Mouse (Mus musculus) skeletal muscle tissue, adult 2 months (tissue): ENCODE results near the gene Plin4.

ENCODE experiments used
- DNase-seq: peaks from one replicate; pipeline ENCODE4 v3.0.0-alpha.2; 2012; ENCODE audit warnings: low read depth, low spot score

Gene Plin4

DNA sequence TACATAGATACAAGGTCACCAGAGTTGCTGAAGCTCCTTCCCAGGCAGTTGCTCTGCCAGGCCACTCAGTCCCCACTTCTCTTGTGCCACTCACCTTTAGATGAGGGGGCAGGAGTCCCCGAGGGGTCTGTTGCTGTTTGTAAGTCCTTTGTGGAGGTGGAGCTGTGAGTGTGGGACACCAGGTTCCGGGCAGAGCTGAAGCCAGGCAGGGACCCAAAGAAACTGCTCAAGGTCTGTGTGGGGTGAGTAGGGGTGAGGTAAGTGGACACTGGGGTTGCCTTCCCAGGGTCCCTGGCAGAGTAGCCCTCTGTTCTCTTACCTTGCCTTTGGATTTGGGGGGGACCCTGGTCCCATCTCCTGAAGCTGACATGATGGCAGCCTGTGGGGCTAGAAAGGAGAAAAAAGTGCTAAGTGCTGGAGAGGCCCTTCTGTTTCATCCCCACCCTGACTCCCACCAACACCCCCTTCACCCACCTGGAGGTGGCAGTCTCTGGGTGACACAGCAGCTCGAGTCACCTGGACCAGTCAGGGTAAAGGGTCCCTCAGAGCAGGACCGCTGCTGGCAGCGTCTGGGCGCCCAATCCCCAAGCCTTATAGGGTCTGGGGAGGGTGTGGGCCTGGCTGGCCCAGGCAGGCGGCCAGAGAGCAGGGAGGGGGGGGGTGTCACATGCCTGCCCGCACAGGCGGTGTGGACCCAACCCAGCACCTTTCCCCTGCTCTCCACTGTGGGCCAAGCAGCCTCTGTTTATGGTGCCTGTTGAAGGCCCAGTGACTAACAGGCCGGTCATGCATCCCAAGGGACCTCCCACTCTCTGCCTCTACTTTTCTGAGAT, at the start of gene Plin4:
Plin4 (minus strand) TSS at position 585 of the 833 bp plus-strand sequence.
- DNase-seq = peak; percentile 95

DNA sequence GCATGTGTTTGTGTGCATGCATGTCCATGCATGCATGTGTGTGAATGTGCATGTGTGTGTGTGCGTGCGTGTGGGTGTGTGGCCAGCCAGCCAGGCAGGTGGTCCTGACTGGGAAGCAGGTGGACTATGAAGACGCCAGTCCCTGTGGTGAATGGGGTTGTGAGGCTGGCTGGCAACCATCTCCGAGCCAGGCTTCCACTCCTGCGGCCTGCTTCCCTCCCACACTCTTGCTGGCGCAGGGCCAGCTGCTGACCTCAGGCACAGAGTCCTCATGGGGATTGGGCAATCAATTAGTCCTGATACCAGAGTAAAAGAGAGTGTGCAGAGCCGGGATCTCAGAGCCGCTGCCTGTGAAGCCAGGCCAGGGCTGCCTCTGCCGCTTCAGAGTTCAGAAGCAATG, 44.0 kb upstream of the Plin4 start:
- DNase-seq = peak; percentile 65

- no peak for DNase-seq
Measured at GRCm38 (mm10) chr17:56149897-56150296, 40.3 kb upstream of the Plin4 start.

DNA sequence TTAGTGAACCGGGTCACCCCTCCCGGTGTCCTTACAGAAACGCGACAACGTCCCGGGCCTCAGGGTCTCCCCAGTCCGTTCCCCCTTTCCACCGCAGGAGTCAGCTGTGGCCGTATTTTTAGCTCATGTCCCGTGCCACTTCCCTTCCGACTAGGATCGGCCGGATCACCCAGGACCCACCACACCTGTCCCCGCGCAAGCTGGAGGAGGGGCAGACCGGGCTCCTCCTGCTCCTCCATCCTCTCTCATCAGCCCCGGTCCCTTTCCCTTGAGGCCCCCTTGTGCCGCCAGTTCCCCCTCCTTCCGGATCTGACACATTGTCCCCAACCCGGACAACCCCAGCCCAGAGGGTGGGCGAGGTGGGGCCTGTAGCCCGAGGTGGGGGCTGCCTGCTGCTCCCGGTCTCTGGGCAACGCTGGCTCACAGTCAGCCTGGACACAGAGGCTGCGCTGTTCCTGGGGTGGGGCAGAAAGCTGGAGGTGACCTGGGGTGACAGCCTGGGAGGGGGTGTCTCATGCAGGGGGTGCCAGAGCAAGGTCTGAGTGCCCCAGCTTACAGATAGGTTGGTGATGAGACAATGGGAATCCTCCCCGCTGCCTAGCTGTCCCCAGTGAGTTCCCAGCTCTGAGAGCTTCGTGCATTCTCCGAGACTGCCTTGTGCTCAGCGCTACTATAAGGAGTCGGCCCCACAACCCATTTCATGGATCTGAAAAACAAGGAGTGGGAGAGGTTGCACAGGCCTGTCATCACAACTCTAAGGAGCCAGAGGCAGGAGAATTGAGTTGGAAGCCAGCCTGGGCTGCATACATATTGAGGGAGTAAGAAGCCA, 39.4 kb upstream of the Plin4 start:
- DNase-seq = no peak

DNA sequence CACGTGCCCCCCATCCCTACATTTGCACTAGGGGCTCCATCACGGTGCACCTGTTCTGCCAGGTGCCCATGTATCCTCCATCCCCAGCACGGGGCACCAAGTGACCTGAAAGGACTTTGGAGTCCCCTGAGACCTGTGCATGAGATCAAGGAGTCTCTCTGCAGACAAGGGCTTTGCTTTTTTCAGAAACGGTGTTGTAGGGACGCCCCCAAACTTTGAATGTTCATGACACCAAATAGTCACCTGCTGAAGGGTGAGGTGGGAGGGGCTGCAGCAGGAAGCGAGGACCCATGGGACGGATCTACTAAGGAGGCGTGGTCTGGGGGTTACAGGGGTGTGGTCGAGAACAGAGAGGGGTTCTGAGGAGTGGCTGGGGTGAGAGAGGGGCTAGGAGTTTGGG, 38.7 kb upstream of the Plin4 start:
- DNase-seq = no peak

DNA sequence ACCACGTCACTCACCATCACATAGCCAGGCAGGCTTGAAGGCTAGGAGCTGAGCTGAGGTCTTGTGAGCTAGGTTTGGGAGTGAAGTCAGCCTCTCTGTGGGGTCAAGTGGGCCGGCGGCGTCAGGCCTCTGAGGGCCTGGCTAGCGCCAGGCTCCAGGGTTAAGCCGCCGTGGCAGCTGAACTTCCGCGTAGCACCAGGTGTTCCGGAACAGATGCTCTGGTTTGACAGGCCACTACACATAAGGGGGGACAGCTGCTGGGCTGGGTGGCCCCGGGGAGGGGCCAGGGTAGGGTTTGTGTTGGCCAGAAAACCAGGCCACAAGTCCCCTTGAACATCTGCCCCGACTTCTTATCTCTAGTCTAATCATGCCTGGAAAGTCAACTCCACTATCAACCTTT, 37.8 kb upstream of the Plin4 start:
- no peak for DNase-seq

- no peak for DNase-seq
Measured at GRCm38 (mm10) chr17:56146131-56146530, 36.5 kb upstream of the Plin4 start.

DNA sequence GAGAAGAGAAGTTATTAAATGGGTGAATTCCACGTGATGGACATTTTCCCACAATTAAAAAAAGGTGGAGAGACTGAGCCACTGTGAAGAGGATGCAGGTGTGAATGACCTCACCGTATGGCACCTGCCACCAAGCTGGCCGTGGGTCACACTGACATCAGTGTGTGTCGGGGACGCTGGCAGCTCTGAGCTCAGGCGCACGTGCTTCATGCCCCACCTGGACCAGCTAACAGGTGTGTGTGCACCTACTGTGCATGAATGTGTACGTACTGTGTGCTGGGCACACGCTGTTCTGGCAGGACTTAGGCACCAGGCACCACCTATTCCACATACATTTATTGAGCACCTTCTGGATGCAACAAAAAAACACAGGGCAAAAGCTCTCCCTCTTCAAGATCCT, 34.9 kb upstream of the Plin4 start:
- DNase-seq = no peak

DNA sequence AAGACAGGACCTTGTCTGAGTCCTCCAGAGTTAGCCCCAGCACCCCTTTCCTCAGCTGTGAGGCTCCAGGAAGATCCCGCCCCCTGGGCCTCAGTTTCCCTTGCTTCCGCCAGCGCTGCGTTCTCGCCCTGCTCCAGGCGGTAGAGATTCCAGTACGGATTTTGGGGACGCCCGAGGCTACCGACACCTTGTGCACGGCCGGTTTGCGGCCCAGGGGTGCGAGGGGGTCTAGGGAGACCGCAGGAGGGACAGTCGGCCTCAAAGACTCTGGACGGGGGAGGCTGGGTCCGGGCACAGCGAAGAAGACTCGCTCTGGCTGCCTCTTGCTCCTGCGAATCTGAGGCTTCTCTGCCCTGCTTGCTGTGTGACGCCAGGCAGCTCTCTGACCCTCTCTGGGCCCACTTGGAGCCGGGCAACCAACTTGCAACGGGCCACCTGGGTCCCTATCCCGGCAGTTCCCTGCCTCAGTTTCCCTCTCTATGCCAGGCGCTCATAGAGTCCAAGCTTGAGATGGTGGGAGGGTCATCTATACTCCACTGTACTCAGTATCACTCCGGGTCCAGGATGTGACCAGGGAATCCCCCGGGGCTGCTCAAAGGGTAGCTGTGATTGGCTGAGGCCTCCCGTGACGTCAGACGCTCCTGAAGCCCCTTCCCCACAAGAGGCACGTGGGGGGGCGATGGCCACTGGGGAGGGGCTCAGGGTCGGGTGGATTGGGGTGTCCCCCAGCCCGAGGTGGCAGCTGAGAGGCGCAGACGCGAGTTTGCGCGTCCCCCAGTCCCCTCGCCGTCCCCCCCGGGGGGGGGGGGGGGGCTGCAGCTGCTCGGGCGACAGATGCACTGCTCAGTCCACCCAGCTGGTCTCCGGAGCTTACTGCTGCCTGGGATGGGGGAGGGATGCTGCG, 32.4 kb upstream of the Plin4 start:
- DNase-seq = no peak

GRCm38 (mm10) chr17:56139858-56140595, 30.4 kb upstream of the Plin4 start, which contains the start of gene Sema6b:
Gene Sema6b, minus strand, starts transcription at chr17:56140343.
- no peak for DNase-seq

GRCm38 (mm10) chr17:56139355-56139754, 29.8 kb upstream of the Plin4 start:
- no peak for DNase-seq

DNA sequence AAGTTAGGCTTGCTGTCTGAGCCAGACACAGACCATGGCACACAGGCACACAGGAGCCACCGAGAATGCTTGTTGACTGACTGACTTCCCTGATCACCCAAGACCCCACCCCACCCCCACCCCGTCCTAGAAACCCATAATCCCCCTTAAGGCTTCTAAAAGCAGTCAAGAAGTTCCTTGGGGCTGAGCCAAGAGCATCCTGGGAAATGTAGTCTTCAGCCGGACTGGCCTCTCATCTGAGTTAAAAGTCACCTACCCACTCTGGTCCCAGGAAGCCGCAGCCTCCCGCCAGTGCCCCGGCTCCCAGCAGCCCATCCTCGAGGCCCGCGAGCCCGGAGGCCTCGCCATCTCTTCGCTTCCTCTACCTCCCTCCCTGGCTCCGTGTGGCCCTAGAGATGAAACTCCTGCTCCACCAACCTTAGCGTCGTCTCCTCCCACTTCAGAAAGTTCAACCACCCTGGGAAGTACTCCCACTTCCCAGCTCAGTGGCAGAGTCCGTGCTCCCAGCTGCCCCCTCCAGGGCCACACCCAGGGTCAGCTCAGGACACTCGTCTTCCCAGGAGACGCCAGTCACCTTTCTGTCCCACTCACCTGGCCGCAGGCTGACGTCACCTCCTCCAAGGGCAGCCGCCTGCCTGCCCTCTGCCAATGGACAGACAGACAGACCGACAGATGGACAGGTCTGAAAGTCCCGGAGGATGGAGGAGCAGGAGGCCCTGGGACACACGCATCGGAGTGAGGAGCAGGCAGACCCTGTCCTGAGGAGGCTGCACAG, 28.4 kb upstream of the Plin4 start:
- no peak for DNase-seq

DNA sequence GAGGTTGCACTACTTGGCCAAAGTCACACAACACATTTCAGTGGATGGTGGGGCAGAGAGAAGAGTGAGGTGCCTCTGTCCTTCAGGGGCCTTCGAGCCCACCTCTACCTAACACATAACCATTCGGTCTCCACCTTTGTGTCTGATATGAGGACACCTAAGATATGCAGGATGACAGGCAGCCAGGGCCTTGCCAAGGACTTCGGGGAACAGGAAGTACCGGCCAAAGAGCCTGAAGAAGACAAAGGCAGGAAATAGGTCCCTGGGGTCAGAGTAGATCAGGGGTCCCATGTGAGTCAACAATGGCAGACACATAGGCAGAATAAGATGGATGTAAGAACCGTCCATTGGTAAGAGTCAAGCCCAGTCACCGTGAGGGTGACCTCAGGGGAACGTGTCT, 27.0 kb upstream of the Plin4 start:
- no peak for DNase-seq

DNA sequence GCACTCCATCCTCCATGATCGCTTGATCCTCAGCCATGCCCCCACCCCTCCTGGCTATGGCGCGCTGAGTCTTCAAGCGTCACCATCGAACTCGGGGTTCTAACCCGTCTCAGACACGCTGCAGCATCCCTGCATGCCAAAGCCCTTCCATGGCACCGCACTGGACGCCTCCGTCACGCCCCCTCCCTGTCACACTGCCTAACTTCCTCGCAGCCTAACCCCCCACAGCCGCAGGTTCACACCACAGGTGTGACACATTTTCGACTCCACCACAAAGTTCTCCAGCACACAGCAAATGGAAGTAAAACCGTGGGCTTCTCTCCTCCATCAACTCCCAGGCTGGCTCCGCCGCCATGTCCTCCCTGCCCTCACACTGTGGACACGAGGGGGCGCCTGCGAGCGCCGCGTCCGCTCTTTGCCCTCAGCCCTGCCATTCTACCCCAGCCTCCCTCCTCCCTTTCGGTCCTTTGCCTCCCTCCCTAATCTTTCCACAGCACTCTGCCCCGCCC, 24.9 kb upstream of the Plin4 start:
- DNase-seq = peak; percentile 40

- peak; percentile 84 for DNase-seq
Measured at GRCm38 (mm10) chr17:56133457-56134363, 24.1 kb upstream of the Plin4 start.

- DNase-seq = no peak
Measured at GRCm38 (mm10) chr17:56132661-56133060, 23.1 kb upstream of the Plin4 start.

GRCm38 (mm10) chr17:56131814-56132213, 22.2 kb upstream of the Plin4 start:
- DNase-seq = no peak

DNA sequence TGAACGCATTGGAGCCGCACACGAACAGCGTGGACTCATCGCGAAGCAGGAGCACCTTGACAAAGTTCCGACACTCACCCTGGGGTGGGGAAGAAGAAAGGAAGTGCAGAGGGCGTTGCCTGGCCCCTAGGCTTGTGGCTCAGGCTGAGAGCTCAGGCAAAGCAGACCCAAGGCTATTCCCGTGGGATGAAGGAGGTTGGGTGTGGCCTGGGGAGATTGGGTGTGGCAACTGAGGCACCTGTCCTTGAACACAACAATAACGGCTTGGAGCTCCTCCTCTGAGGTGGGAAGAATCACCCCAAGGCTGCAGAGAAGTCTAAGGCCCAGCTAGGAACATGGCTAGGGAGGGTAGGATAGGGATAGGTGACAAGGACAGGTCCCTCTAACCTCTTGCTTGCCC, 21.5 kb upstream of the Plin4 start:
- no peak for DNase-seq

DNA sequence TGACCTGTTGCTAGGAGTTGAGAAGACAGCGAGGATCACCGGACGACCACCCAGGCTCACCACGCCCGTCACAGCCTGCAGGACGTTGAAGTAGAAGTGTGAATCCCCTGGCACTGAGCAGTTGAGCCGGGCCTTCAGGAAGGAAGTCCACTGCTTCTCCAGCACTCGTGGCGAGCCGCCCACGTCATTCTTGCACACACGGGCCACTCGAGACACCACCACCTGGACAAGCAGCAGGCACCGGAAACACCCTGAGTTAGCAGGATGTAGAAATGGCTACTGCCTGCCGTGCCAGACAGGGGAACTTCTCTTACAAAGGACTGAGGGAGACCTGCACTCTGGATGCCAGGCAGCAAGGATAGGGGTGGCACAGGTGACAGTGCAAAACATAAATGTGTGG, 18.6 kb upstream of the Plin4 start:
- DNase-seq = no peak
